Mouse (Mus musculus) hindbrain, embryonic 12.5 days (tissue): ENCODE data around the gene Lrch4. TPM values are rescaled to one million over a fixed set of nuclear protein-coding genes. Genes with fewer than 3 reads are reported as not detected.

Source experiments
- ATAC-seq: fragments of 200-750 bp; cut with Nextera tagmentation; 2 replicates; pipeline ENCODE4 v1.8.0; 2017; ENCODE audit warnings: moderate TSS enrichment; ENCODE audit not compliant: low FRiP score
- H3K27ac ChIP-seq: fragments of 300-500 bp; sonication (generic); 2 replicates; pipeline ENCODE4 v1.5.1; 2016; ENCODE audit warnings: mild to moderate bottlenecking
- H3K27me3 ChIP-seq: fragments of 300-500 bp; sonication (generic); 2 replicates; pipeline ENCODE4 v1.6.1; 2016; ENCODE audit warnings: mild to moderate bottlenecking
- H3K36me3 ChIP-seq: fragments of 300-500 bp; sonication (generic); 2 replicates; pipeline ENCODE4 v1.6.1; 2016; ENCODE audit warnings: mild to moderate bottlenecking
- H3K4me1 ChIP-seq: fragments of 300-500 bp; sonication (generic); 2 replicates; pipeline ENCODE4 v1.6.1; 2016
- H3K4me2 ChIP-seq: fragments of 300-500 bp; sonication (generic); replicated peaks from 2 replicates; pipeline ENCODE4 v1.6.1; 2016; ENCODE audit warnings: mild to moderate bottlenecking
- H3K4me3 ChIP-seq: fragments of 300-500 bp; sonication (generic); 2 replicates; pipeline ENCODE4 v1.5.1; 2016; ENCODE audit warnings: mild to moderate bottlenecking
- H3K9ac ChIP-seq: fragments of 300-500 bp; sonication (generic); 2 replicates; pipeline ENCODE4 v1.6.1; 2016; ENCODE audit warnings: mild to moderate bottlenecking, moderate library complexity
- H3K9me3 ChIP-seq: fragments of 300-500 bp; sonication (generic); replicated peaks from 2 replicates; pipeline ENCODE4 v1.6.1; 2016; ENCODE audit warnings: mild to moderate bottlenecking
- WGBS: fragments of 180-500 bp; shearing (Covaris S2); methylation state at CpG from one replicate; pipeline ENCODE4 v1.1.7; 2016; 5-methylcytosine and 5-hydroxymethylcytosine counted together
- polyA plus RNA-seq: library from polyadenylated mRNA; unstranded; fragments of >200 nt; fragmentation: Nextera tagmentation; extraction: Ambion mirVana; gene quantifications from 2 replicates; pipeline ENCODE4 v1.2.1, GENCODE M21; 2016

The Lrch4 gene
- polyA plus RNA-seq = 32.4 and 34.3 TPM in 2 replicates

DNA sequence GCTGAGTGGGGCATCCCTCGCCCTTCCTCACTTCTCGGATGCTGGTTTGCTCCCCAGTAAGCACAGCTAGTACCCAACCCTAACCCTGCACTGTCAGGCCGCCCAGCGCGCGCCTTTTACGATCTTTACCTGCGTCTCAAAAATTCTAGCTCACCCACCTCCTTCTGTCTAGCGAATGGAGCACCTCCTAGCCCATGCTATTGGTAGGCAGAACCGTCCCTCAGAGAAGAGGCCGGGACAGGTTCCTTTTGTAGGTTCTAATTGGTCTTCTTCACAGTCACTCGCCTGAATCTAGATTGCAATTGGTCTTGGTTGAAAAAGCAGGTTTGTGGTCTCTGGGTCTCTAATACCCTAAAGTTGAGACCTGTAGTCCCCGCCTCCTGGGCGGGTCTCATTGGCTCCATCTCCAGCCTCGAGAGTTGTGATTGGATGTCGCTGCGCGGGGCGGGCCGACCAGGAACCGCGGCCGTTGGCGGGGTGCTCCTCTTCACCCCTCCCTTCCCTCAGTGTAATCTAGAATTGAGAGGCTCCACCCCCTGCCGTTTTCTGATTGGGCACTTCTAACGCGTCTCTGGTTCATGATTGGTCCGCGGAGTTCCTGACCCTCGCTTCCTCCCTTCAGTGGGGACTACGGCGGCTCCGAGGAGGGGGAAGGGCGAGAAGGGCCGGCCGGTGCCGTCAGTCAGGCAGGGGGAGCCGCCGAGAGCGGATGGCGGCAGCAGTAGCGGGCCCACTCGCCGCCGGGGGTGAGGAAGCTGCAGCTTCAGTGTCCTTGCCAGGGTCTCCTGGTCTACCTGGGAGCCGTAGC lies at the start of gene Lrch4, which contains the start of the genes Fbxo24 and Gm20605:
TSS of gene Lrch4 (plus strand) at position 624 of the 808 bp plus-strand sequence.
TSS of gene Fbxo24 (minus strand) at position 505 of the 808 bp plus-strand sequence.
TSS of gene Gm20605 (plus strand) at position 678 of the 808 bp plus-strand sequence.
- no peaks in the 10 kb centered on the region for H3K27me3 ChIP-seq
- peaks cover 4% of the 10 kb centered on the region; the same call in 1 of the 2 replicates for H3K36me3 ChIP-seq
- peaks cover 40% of the 10 kb centered on the region for H3K4me1 ChIP-seq
- H3K9me3 ChIP-seq = no peaks in the 10 kb centered on the region
- peak; percentile 98 for ATAC-seq
- WGBS = under 1% methylated on average over 45 of the region's 46 CpGs
- H3K27ac ChIP-seq = peak within 1 kb of the TSS; percentile 87
- H3K4me3 ChIP-seq = peak within 1 kb of the TSS; percentile 67
- peak within 1 kb of the TSS; percentile 75 for H3K9ac ChIP-seq
- peak within 1 kb of the TSS; percentile 86 for H3K4me2 ChIP-seq

DNA sequence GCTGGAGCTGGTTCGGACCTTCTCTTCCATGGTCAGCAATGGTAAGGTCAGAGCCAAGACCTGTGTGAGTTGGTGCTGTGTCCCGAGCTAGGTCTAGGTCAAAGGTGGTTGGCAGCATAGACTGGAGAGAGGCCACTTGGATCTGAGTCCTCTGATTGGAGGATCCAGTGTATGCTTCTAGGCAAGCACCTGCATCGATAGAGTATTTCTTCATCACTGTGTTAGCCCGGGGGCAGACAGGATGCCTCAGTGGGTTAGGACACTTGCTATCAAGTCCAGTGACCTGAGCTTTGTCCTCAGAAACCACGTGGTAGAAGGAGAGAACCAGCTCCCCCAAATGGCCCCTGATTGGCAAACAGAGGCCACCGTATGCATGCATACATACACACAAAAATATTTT lies 48.7 kb upstream of the Lrch4 start:
- H3K36me3 ChIP-seq = no peaks in the 10 kb centered on the region
- peaks cover 11% of the 10 kb centered on the region for H3K4me1 ChIP-seq
- peaks cover 22% of the 10 kb centered on the region for H3K27me3 ChIP-seq
- no peak overlapping the region for H3K4me2 ChIP-seq
- no peak for ATAC-seq
- H3K4me3 ChIP-seq = no peak overlapping the region
- H3K9ac ChIP-seq = no peak overlapping the region
- WGBS = 81% methylated on average over 6 of the region's 6 CpGs
- no peak overlapping the region for H3K27ac ChIP-seq
- H3K9me3 ChIP-seq = no peaks in the 10 kb centered on the region

DNA sequence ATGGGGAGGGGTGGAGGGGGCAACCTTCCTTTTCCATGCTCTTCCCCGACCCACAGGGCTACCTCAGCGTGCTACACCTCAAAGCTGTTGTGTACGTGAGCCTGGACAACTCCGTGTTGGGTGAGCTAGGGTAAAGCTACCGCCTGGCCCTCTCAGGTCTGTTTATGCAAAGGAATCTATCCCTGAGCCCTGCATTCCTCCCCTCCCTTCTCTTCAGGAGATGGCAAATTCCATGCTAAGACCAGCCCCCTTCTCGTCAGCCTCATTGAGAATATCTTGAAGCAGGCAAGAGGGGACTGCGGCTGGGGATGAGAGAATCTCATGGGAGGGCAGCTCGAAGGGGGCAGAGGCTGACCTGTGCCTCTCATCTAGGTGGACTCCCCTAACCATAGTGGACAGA lies 46.2 kb upstream of the Lrch4 start:
- H3K4me3 ChIP-seq = no peak overlapping the region
- H3K27me3 ChIP-seq = peaks cover 22% of the 10 kb centered on the region
- no peaks in the 10 kb centered on the region for H3K36me3 ChIP-seq
- no peak overlapping the region for H3K4me2 ChIP-seq
- no peak overlapping the region for H3K27ac ChIP-seq
- H3K4me1 ChIP-seq = peaks cover 11% of the 10 kb centered on the region
- H3K9me3 ChIP-seq = no peaks in the 10 kb centered on the region
- ATAC-seq = no peak
- no peak overlapping the region for H3K9ac ChIP-seq
- 39% methylated on average over 8 of the region's 8 CpGs for WGBS

DNA sequence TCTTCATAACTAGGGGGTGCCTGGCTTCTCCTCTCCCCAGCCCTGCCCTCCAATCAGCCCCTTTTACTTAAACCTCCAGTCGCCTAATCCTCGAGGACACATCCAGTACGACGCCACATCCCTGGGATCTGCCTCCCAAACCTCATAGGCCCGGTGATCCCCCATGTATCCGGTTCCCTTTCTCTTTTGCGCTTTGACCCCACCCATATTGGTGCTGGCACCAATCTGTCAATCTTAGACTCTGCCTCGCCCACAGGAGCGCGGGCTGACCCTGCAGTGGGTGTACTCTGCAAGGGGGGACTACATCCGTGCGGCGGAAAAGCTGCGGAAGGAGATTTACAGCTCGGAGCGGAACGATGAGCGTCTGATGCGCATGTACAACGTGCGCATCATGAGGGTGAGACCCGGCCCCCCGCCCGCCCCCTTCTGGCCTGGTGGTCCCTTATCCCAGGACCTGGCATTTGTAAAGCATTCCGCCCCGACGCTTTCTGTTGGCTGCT lies 45.2 kb upstream of the Lrch4 start:
- H3K27ac ChIP-seq = 0 out of 2 replicates have a peak overlapping the region, but pooled peaks have one; percentile 8
- H3K36me3 ChIP-seq = no peaks in the 10 kb centered on the region
- H3K9ac ChIP-seq = peak overlapping the region; percentile 46
- ATAC-seq = peak; percentile 62
- peak overlapping the region; percentile 36 for H3K4me3 ChIP-seq
- peak overlapping the region; percentile 58 for H3K4me2 ChIP-seq
- no peaks in the 10 kb centered on the region for H3K9me3 ChIP-seq
- H3K27me3 ChIP-seq = peaks cover 22% of the 10 kb centered on the region
- 22% methylated on average over 27 of the region's 27 CpGs for WGBS
- peaks cover 11% of the 10 kb centered on the region for H3K4me1 ChIP-seq

DNA sequence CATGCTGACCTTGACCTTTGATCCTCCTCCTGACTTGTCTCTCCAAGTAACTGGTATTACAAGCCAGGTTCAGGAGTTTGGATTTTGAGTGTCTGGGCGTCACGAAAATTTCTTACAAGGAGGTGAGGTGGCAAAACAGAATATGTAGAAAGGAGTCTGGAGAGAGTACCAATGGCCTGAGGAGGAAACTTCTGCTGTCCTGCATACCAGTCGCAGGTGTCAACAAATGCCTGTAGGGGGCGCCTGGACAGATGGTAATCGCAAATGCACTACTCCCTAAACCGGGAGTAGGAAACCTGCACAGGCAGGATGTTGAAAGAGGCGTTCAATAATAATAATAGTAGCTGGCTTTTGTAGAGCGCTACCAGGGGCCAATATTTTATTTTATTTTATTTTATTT lies 43.9 kb upstream of the Lrch4 start:
- H3K4me3 ChIP-seq = no peak overlapping the region
- no peak overlapping the region for H3K9ac ChIP-seq
- no peak overlapping the region for H3K4me2 ChIP-seq
- no peaks in the 10 kb centered on the region for H3K9me3 ChIP-seq
- no peak overlapping the region for H3K27ac ChIP-seq
- 34% methylated on average over 8 of the region's 8 CpGs for WGBS
- H3K36me3 ChIP-seq = no peaks in the 10 kb centered on the region
- no peak for ATAC-seq
- H3K4me1 ChIP-seq = peaks cover 11% of the 10 kb centered on the region
- H3K27me3 ChIP-seq = peaks cover 22% of the 10 kb centered on the region

DNA sequence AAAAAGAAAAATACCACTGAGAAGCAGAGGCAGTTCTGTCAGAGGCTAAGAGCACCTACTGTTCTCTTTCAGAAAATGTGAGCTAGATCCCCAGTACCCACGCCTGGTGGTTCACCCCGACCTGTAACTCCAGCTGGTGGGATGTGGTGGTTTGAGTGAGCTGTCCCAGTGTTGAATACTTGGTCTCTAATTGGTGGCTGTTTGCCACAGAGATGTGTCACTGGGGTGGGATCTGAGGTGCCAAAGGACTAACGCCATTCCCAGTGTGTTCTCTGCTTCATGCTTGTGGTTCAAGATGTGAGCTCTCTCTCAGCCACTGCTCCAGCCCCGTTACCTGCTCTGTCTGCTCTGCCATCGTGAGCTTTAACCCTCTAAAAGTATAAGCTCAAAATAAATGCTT lies 38.4 kb upstream of the Lrch4 start:
- Histone ChIP-seq H3K9me3 (no peaks in the 10 kb centered on the region), H3K4me1 (no peaks in the 10 kb centered on the region), H3K9ac (no peak overlapping the region), H3K4me3 (no peak overlapping the region), H3K27ac (no peak overlapping the region), H3K4me2 (no peak overlapping the region), H3K27me3 (no peaks in the 10 kb centered on the region), H3K36me3 (no peaks in the 10 kb centered on the region)
- ATAC-seq = no peak
- WGBS = 85% methylated on average over 5 of the region's 5 CpGs

DNA sequence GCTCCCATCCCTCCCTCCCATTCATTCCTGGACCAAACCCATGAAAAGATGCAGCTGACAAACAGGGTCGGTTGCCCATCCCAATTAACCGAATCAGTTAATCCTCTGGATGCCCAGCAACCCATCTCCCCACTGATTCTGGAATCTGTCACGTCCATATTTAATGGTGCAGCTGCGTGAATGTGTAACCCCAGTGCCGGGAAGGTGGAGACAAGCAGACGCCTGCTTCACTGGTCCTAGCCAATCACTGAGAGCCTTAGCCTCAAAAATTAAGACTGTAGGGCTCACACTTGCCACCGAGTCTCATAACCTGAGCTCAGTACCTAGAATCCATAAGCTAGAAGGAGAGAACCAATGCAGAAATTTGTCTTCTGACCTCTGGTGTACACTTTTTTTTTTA lies 33.0 kb upstream of the Lrch4 start:
- no peak overlapping the region for H3K27ac ChIP-seq
- H3K9ac ChIP-seq = no peak overlapping the region
- no peaks in the 10 kb centered on the region for H3K9me3 ChIP-seq
- 76% methylated on average over 7 of the region's 7 CpGs for WGBS
- no peak overlapping the region for H3K4me3 ChIP-seq
- H3K4me1 ChIP-seq = peaks cover 15% of the 10 kb centered on the region
- H3K4me2 ChIP-seq = no peak overlapping the region
- no peaks in the 10 kb centered on the region for H3K27me3 ChIP-seq
- ATAC-seq = no peak
- peaks cover 8% of the 10 kb centered on the region; the same call in 1 of the 2 replicates for H3K36me3 ChIP-seq

DNA sequence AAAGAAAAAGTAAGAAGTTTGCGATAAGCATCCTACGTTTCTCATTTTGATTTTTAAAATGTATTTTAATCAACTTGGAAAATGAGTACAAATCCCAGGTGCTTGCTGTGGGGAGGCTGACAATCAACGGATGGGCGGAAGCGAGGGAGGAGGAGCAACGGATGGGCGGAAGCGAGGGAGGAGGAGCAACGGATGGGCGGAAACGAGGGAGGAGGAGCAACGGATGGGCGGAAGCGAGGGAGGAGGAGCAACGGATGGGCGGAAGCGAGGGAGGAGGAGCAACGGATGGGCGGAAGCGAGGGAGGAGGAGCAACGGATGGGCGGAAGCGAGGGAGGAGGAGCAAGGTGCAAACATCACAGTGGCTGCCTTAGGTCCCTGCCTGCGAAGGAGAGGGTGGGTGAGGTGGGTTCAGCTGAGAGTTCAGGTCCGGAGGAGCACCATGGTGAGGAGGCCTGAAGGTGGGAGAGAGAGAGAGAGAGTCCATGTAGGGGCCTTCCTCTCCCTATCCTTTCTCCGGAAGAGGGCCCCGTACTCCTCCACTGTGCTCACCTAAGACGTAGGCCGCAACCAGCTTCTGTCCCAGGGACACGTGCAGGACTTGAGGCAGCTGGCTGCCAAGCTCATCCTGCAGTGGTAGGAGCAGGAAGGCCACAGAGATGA lies 32.2 kb upstream of the Lrch4 start:
- no peak overlapping the region for H3K27ac ChIP-seq
- peaks cover 8% of the 10 kb centered on the region; the same call in 1 of the 2 replicates for H3K36me3 ChIP-seq
- H3K9me3 ChIP-seq = no peaks in the 10 kb centered on the region
- no peak overlapping the region for H3K4me3 ChIP-seq
- H3K4me2 ChIP-seq = peak overlapping the region; percentile 13; the same call in 1 of the 2 replicates
- ATAC-seq = no peak
- H3K9ac ChIP-seq = no peak overlapping the region
- peaks cover 19% of the 10 kb centered on the region for H3K4me1 ChIP-seq
- H3K27me3 ChIP-seq = no peaks in the 10 kb centered on the region
- WGBS = 37% methylated on average over 26 of the region's 30 CpGs

DNA sequence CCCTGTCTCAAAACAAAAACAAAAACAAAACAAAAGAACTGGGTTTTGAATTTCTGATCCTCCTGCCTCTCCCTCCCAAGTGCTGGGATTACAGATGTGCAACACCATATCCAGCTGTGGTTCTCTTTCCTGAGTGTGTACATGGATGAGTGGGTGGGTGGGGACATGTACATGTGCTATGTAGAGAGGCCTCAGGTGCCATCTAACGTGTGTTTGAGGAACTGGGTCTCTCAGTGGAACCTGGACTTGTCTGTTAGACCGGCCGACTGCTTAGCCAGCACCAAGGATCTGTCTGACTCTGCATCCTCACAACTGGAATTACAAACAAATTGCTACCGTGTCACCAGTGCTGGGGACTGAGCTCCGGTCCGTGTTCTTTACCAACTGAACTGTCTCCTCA lies 31.3 kb upstream of the Lrch4 start:
- Histone ChIP-seq H3K9ac (no peak overlapping the region), H3K27me3 (no peaks in the 10 kb centered on the region), H3K36me3 (peaks cover 8% of the 10 kb centered on the region; the same call in 1 of the 2 replicates), H3K4me3 (no peak overlapping the region), H3K4me2 (no peak overlapping the region), H3K9me3 (no peaks in the 10 kb centered on the region), H3K4me1 (peaks cover 24% of the 10 kb centered on the region), H3K27ac (no peak overlapping the region)
- 96% methylated on average over 6 of the region's 6 CpGs for WGBS
- ATAC-seq = no peak

DNA sequence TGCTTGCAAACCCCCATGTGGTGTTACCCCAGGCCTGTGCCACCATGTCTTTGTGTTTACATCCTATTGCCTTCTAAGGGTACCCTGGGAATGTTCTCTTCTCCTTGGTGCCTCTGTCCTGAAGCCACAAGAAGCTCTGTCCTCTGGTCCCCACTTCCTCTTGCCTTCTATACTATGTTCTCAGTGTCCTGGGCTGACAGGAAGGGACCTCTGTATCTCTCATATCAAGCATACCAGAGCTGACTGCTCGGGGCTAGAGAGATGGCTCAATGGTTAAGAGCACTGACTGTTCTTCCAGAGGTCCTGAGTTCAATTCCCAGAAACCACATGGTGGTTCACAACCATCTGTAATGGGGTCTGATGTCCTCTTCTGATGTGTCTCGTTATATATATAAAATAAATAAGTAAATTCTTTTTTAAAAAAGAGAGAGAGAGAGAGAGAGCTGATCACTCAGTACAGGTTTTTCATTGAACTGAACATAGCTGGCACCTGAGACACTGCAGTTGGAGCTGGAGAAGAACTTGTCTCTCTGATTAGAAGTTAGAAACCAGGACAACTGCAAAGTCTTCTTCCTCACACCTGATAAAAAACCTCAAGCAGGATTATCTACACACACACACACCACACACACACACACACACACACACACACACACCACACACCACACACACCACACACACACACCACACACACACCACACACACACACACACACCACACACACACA lies 30.7 kb upstream of the Lrch4 start:
- Histone ChIP-seq H3K27me3 (no peaks in the 10 kb centered on the region), H3K4me2 (no peak overlapping the region), H3K4me3 (no peak overlapping the region), H3K4me1 (peaks cover 29% of the 10 kb centered on the region), H3K36me3 (peaks cover 8% of the 10 kb centered on the region; the same call in 1 of the 2 replicates), H3K27ac (no peak overlapping the region), H3K9ac (no peak overlapping the region), H3K9me3 (no peaks in the 10 kb centered on the region)
- 80% methylated on average over 2 of the region's 2 CpGs for WGBS
- no peak for ATAC-seq

DNA sequence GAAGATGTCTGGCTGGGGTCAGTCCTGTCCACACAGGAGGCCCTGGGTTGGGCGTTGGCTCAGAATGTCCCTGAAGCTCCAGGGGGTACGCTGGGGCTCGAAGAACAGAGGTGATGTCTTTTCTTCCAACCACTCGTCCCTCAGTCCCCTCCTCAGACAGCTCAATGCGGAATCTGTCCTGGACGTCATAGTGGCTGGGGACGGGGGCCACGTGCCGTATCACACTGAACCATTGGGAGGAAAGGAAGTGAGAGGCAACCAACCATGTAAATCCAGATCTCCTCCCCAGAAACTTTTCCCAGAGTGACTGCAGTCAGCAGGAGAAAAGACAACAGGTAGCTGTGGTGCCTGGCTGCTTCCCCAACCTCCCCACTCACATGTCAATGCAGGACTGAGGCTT lies 29.3 kb upstream of the Lrch4 start:
- Histone ChIP-seq H3K27ac (no peak overlapping the region; the same call in 1 of the 2 replicates), H3K9ac (peak overlapping the region; percentile 87)
- no peak for ATAC-seq

DNA sequence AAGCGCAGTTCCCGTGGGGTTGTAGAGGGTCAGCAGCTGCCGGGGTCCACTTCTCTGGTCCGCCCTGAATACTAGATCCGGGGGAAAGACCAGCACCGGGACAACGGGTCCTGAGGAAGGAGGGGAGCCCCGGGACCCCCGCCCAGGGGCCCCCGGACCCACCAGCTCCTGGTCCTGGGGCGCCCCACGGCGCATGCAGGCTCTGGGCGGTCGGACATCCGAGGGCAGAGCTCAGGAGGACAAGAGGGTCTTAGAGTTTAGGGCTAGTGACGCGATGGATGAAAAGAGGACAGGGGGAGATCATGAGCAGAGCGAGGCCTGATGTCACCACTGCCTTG lies 28.7 kb upstream of the Lrch4 start:
- no peak overlapping the region; the same call in 1 of the 2 replicates for H3K27ac ChIP-seq
- H3K9ac ChIP-seq = peak overlapping the region; percentile 87
- no peaks in the 10 kb centered on the region for H3K27me3 ChIP-seq
- ATAC-seq = no peak; the same call in 1 of the 2 replicates
- peaks cover 8% of the 10 kb centered on the region; the same call in 1 of the 2 replicates for H3K36me3 ChIP-seq
- H3K4me2 ChIP-seq = peak overlapping the region; percentile 94
- WGBS = 4% methylated on average over 19 of the region's 19 CpGs
- no peaks in the 10 kb centered on the region for H3K9me3 ChIP-seq
- peak overlapping the region; percentile 70 for H3K4me3 ChIP-seq
- peaks cover 29% of the 10 kb centered on the region for H3K4me1 ChIP-seq

More for the DNA sequence above, 29.3 kb upstream of the Lrch4 start:
- H3K9me3 ChIP-seq = no peaks in the 10 kb centered on the region
- H3K36me3 ChIP-seq = peaks cover 8% of the 10 kb centered on the region; the same call in 1 of the 2 replicates
- H3K4me2 ChIP-seq = peak overlapping the region; percentile 94
- 58% methylated on average over 9 of the region's 9 CpGs for WGBS
- peaks cover 29% of the 10 kb centered on the region for H3K4me1 ChIP-seq
- no peaks in the 10 kb centered on the region for H3K27me3 ChIP-seq
- H3K4me3 ChIP-seq = peak overlapping the region; percentile 70
